Mouse (Mus musculus): ENCODE measurements at regions not wholly inside any gene's neighbourhood (a gene's known extent, or its start where the extent isn't known, plus 50 kb on each side); places are given as distances from the start of the nearest gene placed in this dataset.
A peak's percentile ranks its signal among the peaks of the same experiment; 100 is the strongest.
"Not testable (repeated sequence)": the region's sequence is repeated elsewhere in the genome, so short reads cannot be mapped to it uniquely, and the experiment has no call there.

DNA sequence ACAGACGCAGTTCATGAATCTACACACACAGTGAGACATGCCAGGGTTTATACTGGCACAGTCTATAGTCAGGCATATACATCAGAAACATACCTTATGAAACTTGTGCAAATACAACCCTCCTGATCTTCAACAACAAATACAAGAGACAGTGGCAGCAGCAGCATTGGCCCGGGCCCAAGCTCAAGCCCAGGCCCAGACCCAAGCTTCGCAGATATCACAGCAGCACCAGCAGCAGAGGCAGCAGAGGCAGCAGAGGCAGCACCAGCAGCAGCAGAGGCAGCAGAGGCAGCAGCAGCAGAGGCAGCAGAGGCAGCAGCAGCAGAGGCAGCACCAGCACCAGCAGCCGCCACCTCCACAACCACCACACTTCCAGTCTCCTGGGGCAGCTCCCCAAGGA, 80.0 kb downstream of the Samd9l start:
- no peak for DNase-seq (ENCODE audit: low spot score)
- H3K36me3 ChIP-seq (replicated peaks; ENCODE audit: control insufficient read depth, insufficient read depth, low read length), result no peaks in the 10 kb centered on the region
- ATAC-seq (ENCODE audit: insufficient read depth, low read depth), result no peak
- H3K4me2 ChIP-seq (ENCODE audit: low read depth, low read length), result no peak overlapping the region
- H3K9ac ChIP-seq (replicated peaks; ENCODE audit: low read depth, low read length), result no peak overlapping the region
- no peaks in the 10 kb centered on the region for H3K4me1 ChIP-seq (ENCODE audit: control insufficient read depth, insufficient read depth)
- no peak overlapping the region for H3K27ac ChIP-seq (ENCODE audit: low read depth)
- no peak overlapping the region for H3K4me3 ChIP-seq (ENCODE audit: low read depth, low read length)
- no peaks in the 10 kb centered on the region for H3K9me3 ChIP-seq (replicated peaks; ENCODE audit: control insufficient read depth, low read length)
- 60% methylated on average over 4 of the region's 4 CpGs for WGBS
- no peaks in the 10 kb centered on the region for H3K27me3 ChIP-seq (ENCODE audit: control insufficient read depth, insufficient read depth, low read length)
- TF ChIP-seq EP300 (IDR thresholded peaks at IDR 0.05; ENCODE audit: low read depth) (no peak), CTCF (IDR thresholded peaks at IDR 0.05; ENCODE audit: low read depth) (no peak)

GRCm38 (mm10) chr6:3307598-3308220, 91.7 kb downstream of the Samd9l start:
- DNase-seq (ENCODE audit: low spot score), result peak; percentile 34
- H3K9me3 ChIP-seq (replicated peaks; ENCODE audit: control insufficient read depth, low read length); H3K4me1 ChIP-seq (ENCODE audit: control insufficient read depth, insufficient read depth); H3K36me3 ChIP-seq (replicated peaks; ENCODE audit: control insufficient read depth, insufficient read depth, low read length); H3K9ac ChIP-seq (replicated peaks; ENCODE audit: low read depth, low read length); ATAC-seq (ENCODE audit: insufficient read depth, low read depth); H3K27ac ChIP-seq (ENCODE audit: low read depth); H3K4me3 ChIP-seq (ENCODE audit: low read depth, low read length); H3K27me3 ChIP-seq (ENCODE audit: control insufficient read depth, insufficient read depth, low read length): not testable (repeated sequence)
- 2% methylated on average over 11 of the region's 11 CpGs for WGBS
- H3K4me2 ChIP-seq (ENCODE audit: low read depth, low read length), result peak overlapping the region; percentile 38

- H3K4me3 ChIP-seq (ENCODE audit: low read depth, low read length); H3K9ac ChIP-seq (replicated peaks; ENCODE audit: low read depth, low read length); H3K9me3 ChIP-seq (replicated peaks; ENCODE audit: control insufficient read depth, low read length); H3K27me3 ChIP-seq (ENCODE audit: control insufficient read depth, insufficient read depth, low read length); H3K4me2 ChIP-seq (ENCODE audit: low read depth, low read length); H3K27ac ChIP-seq (ENCODE audit: low read depth); H3K4me1 ChIP-seq (ENCODE audit: control insufficient read depth, insufficient read depth); H3K36me3 ChIP-seq (replicated peaks; ENCODE audit: control insufficient read depth, insufficient read depth, low read length); ATAC-seq (ENCODE audit: insufficient read depth, low read depth): not testable (repeated sequence)
- WGBS, result 60% methylated on average over 10 of the region's 10 CpGs
- DNase-seq (ENCODE audit: low spot score), result peak; percentile 4
These were observed 94.3 kb downstream of the Samd9l start for GRCm38 (mm10) chr6:3304881-3305620.

DNA sequence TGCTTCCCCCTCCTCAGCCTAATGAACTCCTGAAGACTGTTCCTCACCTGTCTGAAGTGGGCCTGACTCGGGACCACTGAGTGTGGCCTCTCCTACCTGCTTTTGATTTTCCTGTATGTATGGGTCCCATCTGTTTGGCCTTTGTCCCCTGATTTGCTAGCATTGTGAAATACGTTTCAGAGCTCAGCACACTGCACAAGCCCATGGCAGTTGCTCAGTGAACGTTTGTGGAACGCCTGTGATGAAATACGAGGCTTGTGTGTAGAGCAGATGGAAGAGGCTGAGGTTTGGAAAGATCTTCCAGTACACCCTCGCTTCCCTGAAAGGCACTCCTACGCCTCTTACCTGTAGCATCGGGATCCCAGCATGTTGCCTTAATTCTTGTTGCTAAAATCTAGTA, 106.1 kb downstream of the Samd9l start:
- H3K4me1 ChIP-seq (ENCODE audit: control insufficient read depth, insufficient read depth); ATAC-seq (ENCODE audit: insufficient read depth, low read depth); H3K27ac ChIP-seq (ENCODE audit: low read depth); H3K9ac ChIP-seq (replicated peaks; ENCODE audit: low read depth, low read length); H3K9me3 ChIP-seq (replicated peaks; ENCODE audit: control insufficient read depth, low read length); H3K4me2 ChIP-seq (ENCODE audit: low read depth, low read length); H3K36me3 ChIP-seq (replicated peaks; ENCODE audit: control insufficient read depth, insufficient read depth, low read length); H3K27me3 ChIP-seq (ENCODE audit: control insufficient read depth, insufficient read depth, low read length); H3K4me3 ChIP-seq (ENCODE audit: low read depth, low read length); DNase-seq (ENCODE audit: low spot score): not testable (repeated sequence)
- 70% methylated on average over 8 of the region's 8 CpGs for WGBS

DNA sequence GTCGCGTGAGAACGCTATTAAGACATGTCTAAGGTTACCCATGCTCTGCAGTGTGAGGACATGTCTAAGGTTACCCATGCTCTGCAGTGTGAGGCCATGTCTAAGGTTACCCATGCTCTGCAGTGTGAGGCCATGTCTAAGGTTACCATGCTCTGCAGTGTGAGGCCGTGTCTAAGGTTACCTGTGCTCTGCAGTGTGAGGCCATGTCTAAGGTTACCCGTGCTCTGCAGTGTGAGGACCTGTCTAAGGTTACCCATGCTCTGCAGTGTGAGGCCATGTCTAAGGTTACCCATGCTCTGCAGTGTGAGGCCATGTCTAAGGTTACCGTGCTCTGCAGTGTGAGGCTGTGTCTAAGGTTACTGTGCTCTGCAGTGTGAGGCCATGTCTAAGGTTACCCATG, 107.4 kb downstream of the Samd9l start:
- H3K27ac ChIP-seq (ENCODE audit: low read depth); ATAC-seq (ENCODE audit: insufficient read depth, low read depth): not testable (repeated sequence)

GRCm38 (mm10) chr6:3268726-3269125, 130.6 kb downstream of the Samd9l start:
- ATAC-seq (ENCODE audit: insufficient read depth, low read depth), result not testable (repeated sequence)
- 47% methylated on average over 2 of the region's 4 CpGs for WGBS

More for the DNA sequence above, 107.4 kb downstream of the Samd9l start:
- not testable (repeated sequence) for H3K9ac ChIP-seq (replicated peaks; ENCODE audit: low read depth, low read length); H3K9me3 ChIP-seq (replicated peaks; ENCODE audit: control insufficient read depth, low read length); H3K36me3 ChIP-seq (replicated peaks; ENCODE audit: control insufficient read depth, insufficient read depth, low read length); H3K4me2 ChIP-seq (ENCODE audit: low read depth, low read length); H3K27me3 ChIP-seq (ENCODE audit: control insufficient read depth, insufficient read depth, low read length); H3K4me3 ChIP-seq (ENCODE audit: low read depth, low read length); DNase-seq (ENCODE audit: low spot score); H3K4me1 ChIP-seq (ENCODE audit: control insufficient read depth, insufficient read depth)
- WGBS, result 91% methylated on average over 6 of the region's 6 CpGs

DNA sequence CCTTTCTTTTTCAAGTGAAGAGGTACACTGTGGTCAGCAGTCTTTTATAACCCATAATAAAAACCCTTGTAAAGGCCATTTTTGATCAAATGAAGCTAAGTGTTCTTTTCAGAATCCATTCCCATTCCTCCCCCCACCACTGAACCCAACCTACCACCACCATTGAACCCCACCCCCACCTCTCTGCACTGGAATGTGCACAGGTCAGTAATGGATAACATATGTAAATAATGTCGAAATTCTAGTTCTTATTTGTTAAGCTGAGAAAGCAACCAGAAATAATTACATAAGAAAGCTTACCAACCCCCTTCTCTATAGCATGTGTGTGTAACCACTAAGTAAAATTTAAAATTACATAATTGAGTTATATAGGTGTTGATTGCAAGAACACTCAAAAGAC, 133.9 kb downstream of the Samd9l start:
- H3K4me1 ChIP-seq (ENCODE audit: control insufficient read depth, insufficient read depth); H3K4me2 ChIP-seq (ENCODE audit: low read depth, low read length); H3K9ac ChIP-seq (replicated peaks; ENCODE audit: low read depth, low read length); ATAC-seq (ENCODE audit: insufficient read depth, low read depth); H3K27ac ChIP-seq (ENCODE audit: low read depth); H3K36me3 ChIP-seq (replicated peaks; ENCODE audit: control insufficient read depth, insufficient read depth, low read length); H3K27me3 ChIP-seq (ENCODE audit: control insufficient read depth, insufficient read depth, low read length); H3K4me3 ChIP-seq (ENCODE audit: low read depth, low read length); DNase-seq (ENCODE audit: low spot score); H3K9me3 ChIP-seq (replicated peaks; ENCODE audit: control insufficient read depth, low read length): not testable (repeated sequence)
- WGBS, result 40% methylated on average over 1 of the region's 1 CpGs

More at GRCm38 (mm10) chr6:3268726-3269125, 130.6 kb downstream of the Samd9l start:
- not testable (repeated sequence) for H3K9me3 ChIP-seq (replicated peaks; ENCODE audit: control insufficient read depth, low read length); H3K27ac ChIP-seq (ENCODE audit: low read depth); H3K9ac ChIP-seq (replicated peaks; ENCODE audit: low read depth, low read length); H3K4me2 ChIP-seq (ENCODE audit: low read depth, low read length); H3K27me3 ChIP-seq (ENCODE audit: control insufficient read depth, insufficient read depth, low read length); H3K36me3 ChIP-seq (replicated peaks; ENCODE audit: control insufficient read depth, insufficient read depth, low read length); H3K4me1 ChIP-seq (ENCODE audit: control insufficient read depth, insufficient read depth); H3K4me3 ChIP-seq (ENCODE audit: low read depth, low read length); DNase-seq (ENCODE audit: low spot score)

Data from heart, postnatal 0 days (tissue).